Mouse (Mus musculus) neutrophil, adult 59 days (primary cell): Measurements from ENCODE around the gene Prl7c1. TPM values are rescaled to one million over a fixed set of nuclear protein-coding genes. Genes with fewer than 3 reads are reported as not detected.

Experiments used
- total RNA-seq, 2 experiments: library from RNA; stranded (reverse); gene quantifications; 1 replicate in 1 of 2; 2 replicates in 1 of 2; pipeline ENCODE4 v1.2.4; 2023

The Prl7c1 gene
- total RNA-seq: not detected

GRCm38 (mm10) chr13:27780704-27781103, at the start of gene Prl7c1:
TSS of gene Prl7c1 (minus strand) at chr13:27780804.

GRCm38 (mm10) chr13:27801354-27801753, 20.8 kb upstream of the Prl7c1 start, which contains the start of gene Prl2a1:
TSS of gene Prl2a1 (plus strand) at chr13:27801654.

Other genes starting within 250 kb of the Prl7c1 start
- not detected for gene Prl8a9, start 216.2 kb downstream of the Prl7c1 start, total RNA-seq
- not detected for gene Prl8a1, start 198.6 kb downstream of the Prl7c1 start, total RNA-seq
- gene Prl7b1, start 170.2 kb downstream of the Prl7c1 start, total RNA-seq: not detected
- gene Prl7a1, start 138.3 kb downstream of the Prl7c1 start, total RNA-seq: not detected
- gene Prl7a2, start 112.8 kb downstream of the Prl7c1 start, total RNA-seq: not detected
- not detected for gene Prl7d1, start 64.1 kb downstream of the Prl7c1 start, total RNA-seq
- not detected for gene Prl2a1, start 20.9 kb upstream of the Prl7c1 start, total RNA-seq
- gene Prl2c1, start 68.5 kb upstream of the Prl7c1 start, total RNA-seq: not detected
- not detected for gene Prl4a1, start 235.4 kb upstream of the Prl7c1 start, total RNA-seq